Mouse (Mus musculus) testis, adult 2 months (tissue): Measurements from ENCODE around the gene Aff3.

ENCODE experiments used
- CTCF ChIP-seq: fragments of 200-500 bp; IDR thresholded peaks from 2 replicates; pipeline ENCODE4 v1.5.1; 2012; ENCODE audit warnings: low read depth, mild to moderate bottlenecking, inconsistent platforms, low read length, moderate library complexity; ENCODE audit not compliant: control insufficient read depth, insufficient read depth, insufficient replicate concordance
- POLR2A ChIP-seq: fragments of 200-500 bp; IDR thresholded peaks from 2 replicates; pipeline ENCODE4 v1.6.1; 2012; ENCODE audit warnings: low read depth, mild to moderate bottlenecking, inconsistent platforms, low read length, moderate library complexity; ENCODE audit not compliant: control insufficient read depth

DNA sequence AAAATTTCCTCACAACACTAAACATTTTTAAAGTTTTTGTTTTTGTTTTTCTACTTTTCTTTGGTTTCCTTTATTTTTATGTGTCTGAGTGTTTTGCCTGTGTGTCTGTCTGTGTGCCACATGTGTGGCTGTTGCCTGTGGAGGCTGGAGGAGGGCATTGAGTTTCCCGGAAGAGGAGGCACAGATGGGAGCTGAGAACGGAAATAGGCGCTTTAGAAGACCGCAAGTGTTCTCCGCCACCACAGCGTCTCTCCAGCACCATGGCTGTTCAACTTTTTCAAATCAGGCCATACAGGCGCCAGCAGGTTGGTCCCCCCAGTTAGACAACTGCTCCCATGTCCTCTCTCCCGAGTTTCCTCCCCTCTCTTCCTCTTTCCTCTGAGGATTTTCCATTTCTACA is 155.5 kb downstream of the Aff3 start:
- TF ChIP-seq CTCF = no peak
- no peak for TF ChIP-seq POLR2A
